Mouse (Mus musculus): ENCODE results near the gene 1700012B09Rik.

The 1700012B09Rik gene

GRCm38 (mm10) chr9:14770803-14771471 is at the start of gene 1700012B09Rik:
TSS of gene 1700012B09Rik (minus strand) at chr9:14771030.
- DNase-seq (ENCODE audit: low spot score) = peak; percentile 57

GRCm38 (mm10) chr9:14810111-14810510 is 39.3 kb upstream of the 1700012B09Rik start:
- DNase-seq (ENCODE audit: low spot score) = no peak

- DNase-seq (ENCODE audit: low spot score) = no peak
Observed at GRCm38 (mm10) chr9:14806786-14807185, 36.0 kb upstream of the 1700012B09Rik start.

- no peak for DNase-seq (ENCODE audit: low spot score)
Observed at GRCm38 (mm10) chr9:14805714-14806113, 34.9 kb upstream of the 1700012B09Rik start.

GRCm38 (mm10) chr9:14787356-14787755 is 16.5 kb upstream of the 1700012B09Rik start:
- DNase-seq (ENCODE audit: low spot score) = no peak

GRCm38 (mm10) chr9:14784039-14785002 is 13.5 kb upstream of the 1700012B09Rik start, which contains the start of the genes Mre11a and Ankrd49:
TSS of gene Mre11a (plus strand) at chr9:14784654.
TSS of gene Ankrd49 (minus strand) at chr9:14784856.
- peak; percentile 98 for DNase-seq (ENCODE audit: low spot score)

- DNase-seq (ENCODE audit: low spot score) = no peak
Observed at GRCm38 (mm10) chr9:14778341-14778740, 7.5 kb upstream of the 1700012B09Rik start.

GRCm38 (mm10) chr9:14773813-14774212 is 3.0 kb upstream of the 1700012B09Rik start:
- peak; percentile 47 for DNase-seq (ENCODE audit: low spot score)

GRCm38 (mm10) chr9:14772074-14772473 is 1.2 kb upstream of the 1700012B09Rik start:
- DNase-seq (ENCODE audit: low spot score) = no peak

- DNase-seq (ENCODE audit: low spot score) = no peak
Observed at GRCm38 (mm10) chr9:14769811-14770210, 1.0 kb downstream of the 1700012B09Rik start.

GRCm38 (mm10) chr9:14764765-14765164 is 6.1 kb downstream of the 1700012B09Rik start:
- DNase-seq (ENCODE audit: low spot score) = peak; percentile 82

GRCm38 (mm10) chr9:14759261-14759660 is 11.6 kb downstream of the 1700012B09Rik start:
- no peak for DNase-seq (ENCODE audit: low spot score)

GRCm38 (mm10) chr9:14758590-14758989 is 12.2 kb downstream of the 1700012B09Rik start:
- DNase-seq (ENCODE audit: low spot score) = no peak

GRCm38 (mm10) chr9:14754469-14754868 is 16.4 kb downstream of the 1700012B09Rik start:
- no peak for DNase-seq (ENCODE audit: low spot score)

- DNase-seq (ENCODE audit: low spot score) = no peak
Observed at GRCm38 (mm10) chr9:14753947-14754346, 16.9 kb downstream of the 1700012B09Rik start.

GRCm38 (mm10) chr9:14752001-14752522 is 18.8 kb downstream of the 1700012B09Rik start, which contains the start of gene Fut4:
TSS of gene Fut4 (minus strand) at chr9:14752393.
- DNase-seq (ENCODE audit: low spot score) = peak; percentile 63

- peak; percentile 43 for DNase-seq (ENCODE audit: low spot score)
Observed at GRCm38 (mm10) chr9:14751503-14752000, 19.3 kb downstream of the 1700012B09Rik start.

GRCm38 (mm10) chr9:14750901-14751502 is 19.8 kb downstream of the 1700012B09Rik start:
- no peak for DNase-seq (ENCODE audit: low spot score)

- DNase-seq (ENCODE audit: low spot score) = no peak
Observed at GRCm38 (mm10) chr9:14740151-14740924, 30.5 kb downstream of the 1700012B09Rik start, which contains the start of gene Piwil4. TSS of gene Piwil4 (minus strand) at chr9:14740733.

GRCm38 (mm10) chr9:14739498-14740150 is 31.2 kb downstream of the 1700012B09Rik start:
- DNase-seq (ENCODE audit: low spot score) = no peak
